Mouse (Mus musculus): Measurements from ENCODE around the gene Galt. TPM values are rescaled to one million over a fixed set of nuclear protein-coding genes. Genes with fewer than 3 reads are reported as not detected.

Galt gene
- polyA plus RNA-seq (2014; fragmentation: Illumina TruSeq; extraction: RNeasy Lipid Tissue Mini Kit (QIAGEN cat#74804); ENCODE audit: low read depth, low replicate concordance): 6.9 TPM

GRCm38 (mm10) chr4:41754797-41755337 lies at the start of gene Galt:
Gene Galt (plus strand): TSS chr4:41755228.

DNA sequence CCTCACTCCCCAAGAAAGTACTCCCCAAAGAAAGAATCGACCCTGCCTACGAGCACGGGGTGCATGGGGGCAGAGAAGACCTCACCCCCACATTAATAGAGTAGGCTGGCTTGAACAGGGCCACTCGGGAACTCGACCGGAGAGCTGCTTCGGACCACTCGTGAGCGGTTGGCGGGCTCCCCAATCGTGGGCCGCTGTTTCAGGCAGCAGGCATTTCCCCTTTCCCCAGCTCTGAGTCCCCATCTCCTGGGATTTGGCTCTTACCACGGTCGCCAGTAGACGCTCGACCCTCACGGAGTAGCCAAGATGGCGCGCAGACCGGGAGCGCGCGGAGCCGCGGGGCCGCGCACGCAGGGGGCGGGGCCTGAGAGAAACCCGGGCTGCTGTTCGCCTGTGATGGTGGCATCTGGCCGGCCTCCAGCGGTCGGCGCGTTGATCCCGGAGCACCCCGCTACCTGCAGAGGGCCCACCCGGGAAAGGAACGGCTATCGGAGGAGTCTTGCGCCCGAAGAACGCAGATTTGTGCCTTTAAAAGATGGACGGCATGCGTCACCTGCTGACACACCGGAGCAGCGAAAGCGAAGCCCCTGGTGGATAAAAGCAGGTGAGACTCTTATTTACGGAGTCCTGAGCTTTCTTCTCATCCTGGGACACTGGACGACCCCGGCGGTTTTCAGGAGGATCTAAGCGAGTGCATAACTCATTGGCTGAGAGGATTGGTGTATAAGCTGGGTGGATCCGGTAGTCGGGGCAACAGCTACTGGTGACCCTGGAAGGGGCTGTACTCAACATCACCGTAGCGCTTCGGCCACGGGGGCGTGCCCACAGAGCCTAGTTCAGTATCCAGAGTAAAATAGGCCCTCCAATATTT lies 41.6 kb upstream of the Galt start, which contains the start of gene Rpp25l:
TSS of gene Rpp25l (minus strand) at position 338 of the 871 bp plus-strand sequence.

GRCm38 (mm10) chr4:41722918-41723351 lies 32.1 kb upstream of the Galt start, which contains the start of gene Dctn3:
Gene Dctn3 (minus strand): TSS chr4:41723170.

GRCm38 (mm10) chr4:41731052-41731765 lies 23.8 kb upstream of the Galt start, which contains the start of gene Arid3c:
Gene Arid3c (minus strand): TSS chr4:41731142.

GRCm38 (mm10) chr4:41755338-41756305 lies 594 bp downstream of the Galt start, which contains the start of gene Sigmar1:
Gene Sigmar1 (minus strand): TSS chr4:41756157.

DNA sequence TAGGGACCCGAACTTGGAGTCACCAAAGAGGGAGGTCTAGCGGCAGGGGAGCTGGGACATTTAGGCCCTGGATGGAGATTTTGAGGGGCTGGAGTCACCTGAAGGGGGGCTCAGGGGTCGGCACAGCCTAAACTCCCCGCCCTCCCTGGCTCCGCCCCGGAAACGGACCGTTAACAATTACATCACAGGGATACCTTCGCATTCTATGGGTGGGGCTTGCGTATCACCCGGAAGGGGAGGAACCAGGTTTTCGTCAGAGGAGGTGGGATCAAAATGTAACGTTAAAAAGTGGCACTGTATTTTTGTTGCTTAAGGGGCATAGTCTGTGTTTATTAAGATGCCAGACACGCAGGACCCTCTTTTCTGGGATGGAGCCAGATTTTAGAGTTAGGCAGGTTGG lies 19.0 kb downstream of the Galt start, which contains the start of gene Ccl27a:
TSS of gene Ccl27a (minus strand) at position 246 of the 400 bp plus-strand sequence.

Other genes starting within 250 kb of the Galt start
- gene 1110017D15Rik, start 237.9 kb upstream of the Galt start, polyA plus RNA-seq (2014; fragmentation: Illumina TruSeq; extraction: RNeasy Lipid Tissue Mini Kit (QIAGEN cat#74804); ENCODE audit: low read depth, low replicate concordance): not detected
- 0.77 TPM for gene Fam219a, start 185.7 kb upstream of the Galt start, polyA plus RNA-seq (2014; fragmentation: Illumina TruSeq; extraction: RNeasy Lipid Tissue Mini Kit (QIAGEN cat#74804); ENCODE audit: low read depth, low replicate concordance)
- gene Dnaic1, start 185.5 kb upstream of the Galt start, polyA plus RNA-seq (2014; fragmentation: Illumina TruSeq; extraction: RNeasy Lipid Tissue Mini Kit (QIAGEN cat#74804); ENCODE audit: low read depth, low replicate concordance): not detected
- gene Enho, start 114.9 kb upstream of the Galt start, polyA plus RNA-seq (2014; fragmentation: Illumina TruSeq; extraction: RNeasy Lipid Tissue Mini Kit (QIAGEN cat#74804); ENCODE audit: low read depth, low replicate concordance): 0.53 TPM
- not detected for gene Cntfr, start 58.1 kb upstream of the Galt start, polyA plus RNA-seq (2014; fragmentation: Illumina TruSeq; extraction: RNeasy Lipid Tissue Mini Kit (QIAGEN cat#74804); ENCODE audit: low read depth, low replicate concordance)
- 22.8 TPM for gene Il11ra1, start 55.2 kb upstream of the Galt start, polyA plus RNA-seq (2014; fragmentation: Illumina TruSeq; extraction: RNeasy Lipid Tissue Mini Kit (QIAGEN cat#74804); ENCODE audit: low read depth, low replicate concordance)
- 0.85 TPM for gene Rpp25l, start 41.7 kb upstream of the Galt start, polyA plus RNA-seq (2014; fragmentation: Illumina TruSeq; extraction: RNeasy Lipid Tissue Mini Kit (QIAGEN cat#74804); ENCODE audit: low read depth, low replicate concordance)
- 16.2 TPM for gene Dctn3, start 32.1 kb upstream of the Galt start, polyA plus RNA-seq (2014; fragmentation: Illumina TruSeq; extraction: RNeasy Lipid Tissue Mini Kit (QIAGEN cat#74804); ENCODE audit: low read depth, low replicate concordance)
- not detected for gene Arid3c, start 24.1 kb upstream of the Galt start, polyA plus RNA-seq (2014; fragmentation: Illumina TruSeq; extraction: RNeasy Lipid Tissue Mini Kit (QIAGEN cat#74804); ENCODE audit: low read depth, low replicate concordance)
- 109 TPM for gene Sigmar1, start 929 bp downstream of the Galt start, polyA plus RNA-seq (2014; fragmentation: Illumina TruSeq; extraction: RNeasy Lipid Tissue Mini Kit (QIAGEN cat#74804); ENCODE audit: low read depth, low replicate concordance)
- 9.1 TPM for gene Ccl27a, start 19.0 kb downstream of the Galt start, polyA plus RNA-seq (2014; fragmentation: Illumina TruSeq; extraction: RNeasy Lipid Tissue Mini Kit (QIAGEN cat#74804); ENCODE audit: low read depth, low replicate concordance)
- not detected for gene Gm21541, start 148.4 kb downstream of the Galt start, polyA plus RNA-seq (2014; fragmentation: Illumina TruSeq; extraction: RNeasy Lipid Tissue Mini Kit (QIAGEN cat#74804); ENCODE audit: low read depth, low replicate concordance)
- 1.1 TPM for gene Gm20878, start 186.3 kb downstream of the Galt start, polyA plus RNA-seq (2014; fragmentation: Illumina TruSeq; extraction: RNeasy Lipid Tissue Mini Kit (QIAGEN cat#74804); ENCODE audit: low read depth, low replicate concordance)
- gene Fam205a4, start 210.8 kb downstream of the Galt start, polyA plus RNA-seq (2014; fragmentation: Illumina TruSeq; extraction: RNeasy Lipid Tissue Mini Kit (QIAGEN cat#74804); ENCODE audit: low read depth, low replicate concordance): not detected

All from liver, adult 10 weeks (tissue).